ENCODE assay signal across 20 mouse cellular contexts in the genomic region with DNA sequence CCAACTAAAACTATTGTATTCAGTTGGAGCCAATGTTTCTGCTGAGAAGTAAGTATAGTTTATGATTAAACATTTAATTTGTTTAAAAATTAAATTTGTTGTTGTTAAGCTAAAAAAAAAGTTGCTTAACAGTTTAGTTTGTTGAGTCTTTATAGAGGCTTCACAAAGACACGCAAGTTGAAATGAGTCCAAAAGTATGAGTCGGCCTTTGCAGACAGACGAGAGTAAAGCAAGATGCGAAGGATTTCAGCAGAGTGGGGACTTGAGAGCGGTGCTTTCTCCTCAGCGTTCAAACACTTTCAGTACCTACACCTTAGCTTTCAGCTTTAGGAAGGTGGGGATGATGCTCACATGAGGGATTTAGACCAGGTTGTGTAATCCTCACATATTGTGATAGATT.
"Had no signal": no experiment of that assay in that cellular context is flagged by ENCODE, and none has a peak within 500 bp of the region (broad histone marks: within the 10 kb centered on the region; RNA-seq: fewer than 3 reads in every experiment).

No protein-coding gene starts in this region.

- H3K27me3 ChIP-seq: lung, embryonic 15.5 days; midbrain, embryonic 12.5 days; neural tube, embryonic 13.5 days; neural tube, embryonic 15.5 days; stomach, embryonic 15.5 days had no signal

- H3K9ac ChIP-seq: lung, embryonic 15.5 days; midbrain, embryonic 12.5 days; neural tube, embryonic 13.5 days; neural tube, embryonic 15.5 days; stomach, embryonic 15.5 days had no signal

- H3K4me3 ChIP-seq: lung, embryonic 15.5 days; midbrain, embryonic 10.5 days; midbrain, embryonic 12.5 days; myocyte; neural tube, embryonic 13.5 days; neural tube, embryonic 15.5 days; stomach, embryonic 15.5 days had no signal

- H3K4me2 ChIP-seq: lung, embryonic 15.5 days; midbrain, embryonic 12.5 days; neural tube, embryonic 13.5 days; neural tube, embryonic 15.5 days; stomach, embryonic 15.5 days had no signal

- H3K27ac ChIP-seq: lung, embryonic 15.5 days; midbrain, embryonic 10.5 days; midbrain, embryonic 12.5 days; neural tube, embryonic 15.5 days; stomach, embryonic 15.5 days; stomach, postnatal 0 days had no signal

- H3K4me1 ChIP-seq: midbrain, embryonic 10.5 days; midbrain, embryonic 12.5 days; stomach, embryonic 15.5 days had no signal

- H3K9me3 ChIP-seq: lung, embryonic 15.5 days; midbrain, embryonic 10.5 days; midbrain, embryonic 12.5 days; neural tube, embryonic 13.5 days; neural tube, embryonic 15.5 days; stomach, embryonic 15.5 days had no signal

- ATAC-seq: midbrain, embryonic 16.5 days had no signal

- H3K36me3 ChIP-seq: lung, embryonic 15.5 days; midbrain, embryonic 10.5 days; midbrain, embryonic 12.5 days; neural tube, embryonic 13.5 days; neural tube, embryonic 15.5 days; stomach, embryonic 15.5 days had no signal

- DNase-seq: lung, adult 18-20 months; lung, postnatal 10 days; lung, postnatal 4 days; midbrain, embryonic 14.5 days; right cerebral cortex, adult 18-20 months; right cerebral cortex, postnatal 25 days; right cerebral cortex, postnatal 4 days; spleen, adult 18-20 months; thymus, adult 2 months; thymus, postnatal 25 days; thymus, postnatal 4 days had no signal
